Mouse (Mus musculus): ENCODE data around the gene Gm6337.
"Not testable (repeated sequence)": the region's sequence is repeated elsewhere in the genome, so short reads cannot be mapped to it uniquely, and the experiment has no call there.

DNA sequence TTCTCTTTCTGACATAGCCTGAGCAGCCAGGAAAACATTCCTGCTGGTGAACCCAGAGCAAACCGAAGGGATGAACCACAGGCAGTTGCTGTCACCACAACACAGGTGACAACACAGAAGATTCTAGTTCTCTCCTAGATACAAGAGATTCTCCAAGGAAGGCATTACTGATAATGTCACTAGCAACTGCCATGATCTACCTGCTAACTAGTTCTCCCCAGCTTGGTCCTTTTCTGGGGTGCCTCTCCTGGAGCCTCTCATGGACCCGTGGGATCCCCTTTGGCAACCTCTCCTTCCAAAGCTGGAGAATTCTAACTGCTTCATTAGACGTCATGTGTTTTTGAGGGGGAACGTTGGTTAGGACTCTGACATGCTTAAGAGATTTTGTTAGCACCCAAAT, at the start of gene Gm6337:
- TF ChIP-seq CTCF (IDR thresholded peaks at IDR 0.05; ENCODE audit: extremely low read depth, insufficient read length, insufficient replicate concordance, low read depth, low read length); POLR2A (IDR thresholded peaks at IDR 0.05; ENCODE audit: low read depth, low read length): not testable (repeated sequence)
